Mouse (Mus musculus) layer of hippocampus, adult 9-11 months (tissue): Measurements from ENCODE around the gene Snx17.

ENCODE experiments used
- DNase-seq: peaks from one replicate; pipeline ENCODE4 v3.0.0; 2022

Snx17 gene

GRCm38 (mm10) chr5:31192939-31193630 is at the start of gene Snx17, which contains the start of gene Eif2b4:
Gene Snx17 (plus strand): TSS chr5:31193227.
Gene Eif2b4 (minus strand): TSS chr5:31193430.
- DNase-seq = peak; percentile 99

- no peak for DNase-seq
These were observed 43.2 kb upstream of the Snx17 start for GRCm38 (mm10) chr5:31149781-31150180.

GRCm38 (mm10) chr5:31151746-31152145 is 41.3 kb upstream of the Snx17 start:
- DNase-seq = no peak

GRCm38 (mm10) chr5:31153516-31154151 is 39.4 kb upstream of the Snx17 start:
- DNase-seq = no peak

- peak; percentile 87 for DNase-seq
These were observed 38.9 kb upstream of the Snx17 start, which contains the start of gene Mpv17 for GRCm38 (mm10) chr5:31154152-31154553. Gene Mpv17 (minus strand): TSS chr5:31154251.

- DNase-seq = no peak
These were observed 30.6 kb upstream of the Snx17 start for GRCm38 (mm10) chr5:31162462-31162861.

DNA sequence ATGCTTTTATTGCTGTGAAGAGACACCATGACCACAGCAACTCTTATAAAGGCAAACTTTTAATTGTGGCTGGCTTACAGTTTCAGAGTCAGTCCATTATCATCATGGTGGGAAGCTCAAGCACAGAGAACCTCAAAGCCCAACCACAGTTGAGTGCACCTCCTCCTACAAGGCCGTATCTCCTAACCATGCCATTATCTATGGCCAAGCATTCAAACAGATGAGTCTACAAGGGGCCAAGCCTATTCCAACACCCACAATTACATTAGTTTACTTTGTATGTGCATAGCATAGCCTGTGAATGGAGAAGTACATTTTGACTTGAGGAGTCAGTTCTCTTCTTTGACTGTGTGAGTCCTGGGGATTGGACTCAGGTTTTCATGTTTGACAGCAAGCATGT is 28.1 kb upstream of the Snx17 start:
- DNase-seq = no peak

GRCm38 (mm10) chr5:31168630-31169029 is 24.4 kb upstream of the Snx17 start:
- DNase-seq = no peak

- no peak for DNase-seq
These were observed 13.7 kb upstream of the Snx17 start for GRCm38 (mm10) chr5:31179301-31179765.

- peak; percentile 98 for DNase-seq
These were observed 13.0 kb upstream of the Snx17 start, which contains the start of the genes Gm29609 and Gtf3c2 for GRCm38 (mm10) chr5:31179766-31180630. Gene Gm29609 (minus strand): TSS chr5:31179911. Gene Gtf3c2 (minus strand): TSS chr5:31180144.

- DNase-seq = no peak
These were observed 11.8 kb upstream of the Snx17 start for GRCm38 (mm10) chr5:31181183-31181770.

GRCm38 (mm10) chr5:31183678-31184077 is 9.3 kb upstream of the Snx17 start:
- no peak for DNase-seq

DNA sequence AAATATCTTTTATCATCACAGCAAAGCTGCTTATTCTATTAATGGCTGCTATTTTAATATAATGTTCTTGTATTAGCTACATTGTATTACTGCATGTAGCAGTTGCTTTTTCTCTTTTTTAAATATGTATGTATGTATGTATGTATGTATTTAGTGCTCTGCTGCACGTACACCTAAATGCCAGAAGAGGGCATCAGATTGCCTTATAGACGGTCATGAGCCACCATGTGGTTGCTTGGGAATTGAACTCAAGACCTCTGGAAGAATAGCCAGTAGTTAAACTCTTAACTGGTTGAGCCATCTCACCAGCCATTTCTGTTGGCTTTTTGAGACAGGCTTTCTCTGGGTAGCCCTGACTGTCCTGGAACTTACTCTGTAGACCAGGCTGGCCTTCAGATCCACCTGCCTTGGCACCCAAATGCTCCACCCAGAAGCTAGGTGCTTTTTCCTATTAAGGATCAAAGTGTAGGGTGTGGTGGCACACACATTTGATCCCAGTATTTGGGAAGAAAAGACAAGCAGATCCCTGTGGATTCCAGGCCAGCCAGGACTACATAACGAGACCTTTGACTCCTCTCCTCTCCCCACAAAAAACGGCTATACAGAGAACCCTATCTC is 4.7 kb upstream of the Snx17 start:
- no peak for DNase-seq

GRCm38 (mm10) chr5:31190201-31190600 is 2.8 kb upstream of the Snx17 start:
- DNase-seq = no peak

GRCm38 (mm10) chr5:31192045-31192938 is 735 bp upstream of the Snx17 start:
- DNase-seq = no peak

DNA sequence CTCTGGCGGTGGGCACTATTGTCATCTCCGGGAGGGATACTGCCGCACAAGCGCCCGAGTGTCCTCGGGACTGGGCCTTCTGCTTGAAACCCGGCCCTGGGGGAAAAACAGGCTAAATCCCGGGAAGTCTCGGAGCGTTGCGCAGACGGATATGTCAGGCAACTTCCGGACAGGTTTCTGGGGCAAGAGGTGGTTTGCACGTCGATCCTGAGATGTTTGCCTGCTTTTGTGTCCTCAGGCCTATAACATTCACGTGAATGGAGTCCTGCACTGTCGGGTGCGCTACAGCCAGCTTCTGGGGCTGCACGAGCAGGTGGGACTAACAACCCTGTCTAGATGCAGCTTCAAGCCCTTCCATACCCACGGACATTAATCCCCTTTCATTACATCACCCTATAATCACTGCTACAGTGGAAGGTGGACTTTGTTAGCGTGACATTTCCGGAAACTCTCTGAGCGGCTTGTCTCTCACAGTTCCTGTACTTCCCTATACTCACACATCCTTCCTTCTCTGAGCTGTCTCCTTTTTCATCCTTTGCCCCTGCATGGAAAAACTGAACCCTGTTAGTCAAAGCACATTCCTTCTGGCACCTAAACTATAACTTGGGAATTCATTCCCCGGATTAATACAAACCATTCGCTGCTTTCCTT is 729 bp downstream of the Snx17 start:
- no peak for DNase-seq

DNA sequence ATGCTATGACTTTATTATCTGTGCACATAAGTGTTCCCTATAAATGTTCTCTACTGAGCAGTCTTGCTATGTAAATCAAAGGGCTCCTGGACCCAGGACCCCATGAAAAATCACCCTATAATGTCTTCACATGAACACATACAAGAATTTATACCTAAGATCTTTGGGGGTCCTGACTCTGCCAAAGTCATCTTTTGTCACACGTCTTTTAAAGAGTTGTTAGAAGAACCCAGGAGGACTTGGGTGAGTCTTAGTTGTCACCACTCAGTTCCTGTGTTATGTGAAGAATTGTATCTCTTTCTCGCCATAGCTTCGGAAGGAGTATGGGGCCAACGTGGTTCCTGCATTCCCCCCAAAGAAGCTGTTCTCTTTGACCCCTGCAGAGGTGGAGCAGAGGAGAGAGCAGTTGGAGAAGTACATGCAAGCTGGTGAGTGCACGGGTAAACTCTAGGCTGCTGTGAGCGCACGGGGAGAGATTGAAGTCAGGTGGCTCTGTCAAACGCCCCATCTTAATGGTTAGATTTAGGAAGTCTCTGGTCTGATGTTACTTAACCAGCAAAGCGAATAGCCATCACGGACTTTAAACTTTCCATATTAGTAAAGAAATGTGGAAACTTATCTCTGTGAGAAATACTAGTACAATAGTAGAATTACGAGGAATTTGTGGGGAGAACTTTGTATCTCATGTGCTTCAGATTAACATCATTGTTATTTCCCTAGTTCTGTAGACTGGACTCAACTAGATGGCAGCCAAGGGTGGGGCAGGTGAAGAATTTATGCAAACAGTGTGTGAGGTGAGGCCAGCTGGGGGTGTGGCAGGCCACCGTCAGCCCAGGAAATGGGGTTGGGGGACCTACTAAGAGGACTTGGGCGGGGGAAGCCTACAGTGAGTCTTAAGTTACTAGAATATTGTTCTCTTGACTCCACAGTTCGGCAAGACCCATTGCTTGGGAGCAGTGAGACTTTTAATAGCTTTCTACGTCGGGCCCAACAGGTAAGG is 1.8 kb downstream of the Snx17 start:
- DNase-seq = no peak

DNA sequence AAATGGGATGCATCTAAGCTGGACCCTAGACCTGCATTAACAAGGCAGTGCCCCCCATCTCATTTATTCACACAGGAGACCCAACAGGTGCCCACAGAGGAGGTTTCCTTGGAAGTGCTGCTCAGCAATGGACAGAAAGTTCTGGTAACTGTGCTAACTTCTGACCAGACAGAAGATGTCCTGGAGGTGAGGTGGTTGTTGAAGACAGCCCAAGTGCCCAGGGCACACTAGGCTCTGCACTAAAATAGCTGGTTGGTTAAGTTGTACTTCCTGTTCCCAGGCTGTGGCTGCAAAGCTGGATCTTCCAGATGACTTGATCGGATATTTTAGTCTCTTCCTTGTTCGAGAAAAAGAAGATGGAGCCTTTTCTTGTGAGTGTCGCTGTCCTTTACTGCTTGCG is 2.6 kb downstream of the Snx17 start:
- peak; percentile 55 for DNase-seq

DNA sequence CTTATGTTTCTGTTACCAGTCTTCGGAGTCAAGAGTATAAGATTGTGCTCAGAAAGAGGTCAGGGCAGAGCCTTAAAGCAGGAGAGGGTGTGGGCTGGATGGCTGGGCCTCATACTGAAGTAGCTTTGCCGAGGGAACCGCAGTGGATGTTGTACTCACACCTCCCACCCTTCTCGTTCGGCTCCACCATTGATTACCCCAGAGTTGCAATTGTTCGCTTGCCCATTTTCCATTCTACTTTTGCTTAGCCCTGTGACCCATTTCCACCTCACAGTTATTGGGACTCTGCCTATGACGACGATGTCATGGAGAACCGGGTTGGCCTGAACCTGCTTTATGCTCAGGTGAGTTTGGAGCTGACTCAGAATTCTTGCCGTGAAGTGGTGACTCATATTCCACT is 3.2 kb downstream of the Snx17 start:
- DNase-seq = no peak
